Mouse (Mus musculus): ENCODE measurements around the gene Cdkn1c. TPM values are rescaled to one million over a fixed set of nuclear protein-coding genes. Genes with fewer than 3 reads are reported as not detected.

Cdkn1c gene
- polyA plus RNA-seq, 2 experiments, result 71.0 to 161 TPM

DNA sequence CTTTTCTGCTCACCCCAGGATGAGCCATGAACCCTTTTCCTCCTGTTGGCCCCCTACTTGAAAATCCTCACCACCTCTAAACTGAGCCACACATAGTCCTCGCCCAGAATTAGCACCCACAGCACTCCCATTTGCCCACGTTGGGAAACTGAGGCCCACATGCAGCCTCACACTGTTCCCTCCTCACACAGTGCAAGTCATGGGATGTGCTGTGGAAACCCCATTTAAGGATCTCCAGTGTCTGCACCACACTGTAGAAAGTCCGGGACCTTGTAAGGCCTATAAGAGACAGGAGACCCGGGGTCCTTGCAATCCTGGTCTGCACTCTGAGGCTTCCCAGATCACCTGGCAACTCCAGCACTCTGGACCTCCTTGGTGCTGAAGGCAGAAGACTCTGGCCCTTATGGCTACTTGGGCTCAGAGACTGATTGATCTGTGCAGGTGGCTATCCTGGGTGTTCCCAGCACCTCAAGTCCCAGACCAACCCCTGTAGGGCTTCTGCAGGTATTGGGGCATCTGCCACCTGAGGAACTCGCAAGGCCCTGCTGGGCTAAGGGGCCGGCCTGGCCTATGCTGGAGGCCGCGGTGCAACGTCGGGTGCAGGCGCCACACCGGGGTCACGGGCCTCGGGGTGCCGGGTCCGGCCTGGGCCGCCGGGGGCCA, 23.5 kb downstream of the Cdkn1c start:
- Histone ChIP-seq H3K4me3 (ENCODE audit: insufficient read depth in 1 of 2, low read depth in 2 of 2, low read length in 2 of 2) (peak overlapping the region in 1 of 2 experiments; percentile 22; a peak in 2 of 4 replicates), H3K27me3 (ENCODE audit: control insufficient read depth, insufficient read depth, low read length) (peaks cover 16% of the 10 kb centered on the region), H3K9me3 (ENCODE audit: control insufficient read depth, low read length) (no peaks in the 10 kb centered on the region), H3K27ac (no peak overlapping the region), H3K4me2 (ENCODE audit: low read depth) (peak overlapping the region; percentile 30), H3K36me3 (replicated peaks; ENCODE audit: control insufficient read depth, insufficient read depth, low read depth) (no peaks in the 10 kb centered on the region), H3K9ac (replicated peaks) (no peak overlapping the region), H3K4me1 (replicated peaks; ENCODE audit: control insufficient read depth in 2 of 2, insufficient read depth in 2 of 2, low read length in 1 of 2) (no peaks in the 10 kb centered on the region)
- no peak for DNase-seq (ENCODE audit: low read depth in 3 of 3, low spot score in 3 of 3)
- no peak for ATAC-seq (ENCODE audit: insufficient read depth)
- 16% methylated on average over 16 of the region's 18 CpGs for WGBS (ENCODE audit: insufficient replicate concordance)
- TF ChIP-seq EP300 (IDR thresholded peaks at IDR 0.05; ENCODE audit: low read depth) (no peak), CTCF (IDR thresholded peaks at IDR 0.05; ENCODE audit: low read depth) (no peak)

DNA sequence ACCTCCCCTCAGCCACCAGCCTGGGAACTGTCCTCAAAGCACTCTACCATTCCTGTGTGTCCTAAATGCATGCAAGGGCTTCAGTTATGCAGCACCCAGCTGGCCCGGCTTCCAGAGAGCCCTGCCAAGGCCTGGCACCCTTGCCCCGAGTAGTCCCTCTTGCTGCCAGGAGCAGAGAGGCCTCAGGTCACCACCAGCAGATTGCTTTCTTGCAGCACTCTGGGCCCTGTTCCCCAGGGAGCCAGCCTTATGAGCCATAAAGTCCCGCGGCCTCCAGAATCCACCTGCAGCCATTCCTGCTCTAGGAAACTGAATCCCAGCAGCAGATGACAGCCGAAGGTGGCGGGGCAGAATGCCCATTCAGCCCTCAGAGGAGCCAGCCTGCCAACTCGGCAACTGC, 27.5 kb downstream of the Cdkn1c start:
- Histone ChIP-seq H3K27ac (no peak overlapping the region), H3K4me3 (ENCODE audit: insufficient read depth in 1 of 2, low read depth in 2 of 2, low read length in 2 of 2) (no peak overlapping the region), H3K27me3 (ENCODE audit: control insufficient read depth, insufficient read depth, low read length) (peaks cover 9% of the 10 kb centered on the region), H3K36me3 (replicated peaks; ENCODE audit: control insufficient read depth, insufficient read depth, low read depth) (no peaks in the 10 kb centered on the region), H3K4me1 (replicated peaks; ENCODE audit: control insufficient read depth in 2 of 2, insufficient read depth in 2 of 2, low read length in 1 of 2) (no peaks in the 10 kb centered on the region), H3K9ac (replicated peaks) (no peak overlapping the region), H3K4me2 (ENCODE audit: low read depth) (no peak overlapping the region), H3K9me3 (ENCODE audit: control insufficient read depth, low read length) (no peaks in the 10 kb centered on the region)
- 55% methylated on average over 7 of the region's 7 CpGs for WGBS (ENCODE audit: insufficient replicate concordance)
- ATAC-seq (ENCODE audit: insufficient read depth), result no peak
- DNase-seq (ENCODE audit: low read depth in 3 of 3, low spot score in 3 of 3), result no peak
- TF ChIP-seq EP300 (IDR thresholded peaks at IDR 0.05; ENCODE audit: low read depth) (no peak), CTCF (IDR thresholded peaks at IDR 0.05; ENCODE audit: low read depth) (no peak)

- TF ChIP-seq EP300 (IDR thresholded peaks at IDR 0.05; ENCODE audit: low read depth), result no peak
- TF ChIP-seq CTCF (IDR thresholded peaks at IDR 0.05; ENCODE audit: low read depth), result no peak
- ATAC-seq (ENCODE audit: insufficient read depth), result no peak
- H3K4me3 ChIP-seq (ENCODE audit: insufficient read depth in 1 of 2, low read depth in 2 of 2, low read length in 2 of 2), result no peak overlapping the region
- no peak for DNase-seq (ENCODE audit: low read depth in 3 of 3, low spot score in 3 of 3)
- no peak overlapping the region for H3K27ac ChIP-seq
- peaks cover 2% of the 10 kb centered on the region for H3K27me3 ChIP-seq (ENCODE audit: control insufficient read depth, insufficient read depth, low read length)
- no peaks in the 10 kb centered on the region for H3K36me3 ChIP-seq (replicated peaks; ENCODE audit: control insufficient read depth, insufficient read depth, low read depth)
- H3K4me1 ChIP-seq (replicated peaks; ENCODE audit: control insufficient read depth in 2 of 2, insufficient read depth in 2 of 2, low read length in 1 of 2), result no peaks in the 10 kb centered on the region
- no peak overlapping the region for H3K9ac ChIP-seq (replicated peaks)
- no peak overlapping the region for H3K4me2 ChIP-seq (ENCODE audit: low read depth)
- WGBS (ENCODE audit: insufficient replicate concordance), result 65% methylated on average over 1 of the region's 1 CpGs
- H3K9me3 ChIP-seq (ENCODE audit: control insufficient read depth, low read length), result no peaks in the 10 kb centered on the region
Observed at GRCm38 (mm10) chr7:143432631-143433030, 28.2 kb downstream of the Cdkn1c start.

GRCm38 (mm10) chr7:143428814-143429499, 31.9 kb downstream of the Cdkn1c start:
- Histone ChIP-seq H3K4me1 (replicated peaks; ENCODE audit: control insufficient read depth in 2 of 2, insufficient read depth in 2 of 2, low read length in 1 of 2) (no peaks in the 10 kb centered on the region), H3K27ac (no peak overlapping the region), H3K4me3 (ENCODE audit: insufficient read depth in 1 of 2, low read depth in 2 of 2, low read length in 2 of 2) (no peak overlapping the region), H3K27me3 (ENCODE audit: control insufficient read depth, insufficient read depth, low read length) (no peaks in the 10 kb centered on the region), H3K9ac (replicated peaks) (no peak overlapping the region), H3K4me2 (ENCODE audit: low read depth) (no peak overlapping the region), H3K36me3 (replicated peaks; ENCODE audit: control insufficient read depth, insufficient read depth, low read depth) (no peaks in the 10 kb centered on the region), H3K9me3 (ENCODE audit: control insufficient read depth, low read length) (no peaks in the 10 kb centered on the region)
- DNase-seq (ENCODE audit: low read depth in 3 of 3, low spot score in 3 of 3) (no peak), ATAC-seq (ENCODE audit: insufficient read depth) (no peak)
- TF ChIP-seq EP300 (IDR thresholded peaks at IDR 0.05; ENCODE audit: low read depth) (no peak), CTCF (IDR thresholded peaks at IDR 0.05; ENCODE audit: low read depth) (no peak)
- 40% methylated on average over 2 of the region's 2 CpGs for WGBS (ENCODE audit: insufficient replicate concordance)

DNA sequence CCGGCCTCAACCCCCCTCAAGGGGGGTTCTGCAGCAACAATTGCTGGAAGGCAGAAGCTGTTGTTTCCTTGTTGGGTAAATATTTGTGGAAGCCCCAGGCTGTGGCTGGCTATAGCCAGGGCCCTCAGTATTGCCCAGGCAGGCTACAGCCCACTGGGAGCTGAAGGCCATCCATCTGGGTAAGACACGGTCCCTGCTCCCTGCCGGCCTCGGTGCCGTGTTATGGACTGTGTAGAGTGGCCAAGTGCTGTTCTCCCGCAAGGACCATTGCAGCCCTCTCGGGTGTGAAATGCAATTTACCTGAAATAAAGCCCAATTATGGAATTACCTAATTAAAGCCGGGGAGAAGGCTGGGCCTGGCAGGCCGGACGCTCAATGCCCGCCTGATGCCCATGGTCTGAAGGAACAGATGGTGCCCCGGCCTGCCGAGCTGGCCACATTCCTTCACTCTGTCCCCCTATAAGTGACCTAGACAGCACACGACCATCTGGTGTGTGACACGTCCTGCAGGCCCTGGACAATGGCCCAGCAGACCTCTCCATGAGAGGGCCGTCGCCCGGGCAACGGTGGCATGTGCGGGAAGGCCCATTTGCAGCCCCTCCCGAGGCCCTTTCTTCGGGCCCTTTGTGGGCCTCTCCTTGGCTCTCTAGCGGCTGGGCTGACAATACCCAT, 32.6 kb downstream of the Cdkn1c start:
- no peak overlapping the region for H3K27ac ChIP-seq
- no peak overlapping the region for H3K9ac ChIP-seq (replicated peaks)
- no peak overlapping the region for H3K4me3 ChIP-seq (ENCODE audit: insufficient read depth in 1 of 2, low read depth in 2 of 2, low read length in 2 of 2)
- no peak for ATAC-seq (ENCODE audit: insufficient read depth)
- H3K4me1 ChIP-seq (replicated peaks; ENCODE audit: control insufficient read depth in 2 of 2, insufficient read depth in 2 of 2, low read length in 1 of 2), result no peaks in the 10 kb centered on the region
- no peaks in the 10 kb centered on the region for H3K9me3 ChIP-seq (ENCODE audit: control insufficient read depth, low read length)
- no peaks in the 10 kb centered on the region for H3K36me3 ChIP-seq (replicated peaks; ENCODE audit: control insufficient read depth, insufficient read depth, low read depth)
- no peak overlapping the region for H3K4me2 ChIP-seq (ENCODE audit: low read depth)
- no peaks in the 10 kb centered on the region for H3K27me3 ChIP-seq (ENCODE audit: control insufficient read depth, insufficient read depth, low read length)
- DNase-seq (ENCODE audit: low read depth in 3 of 3, low spot score in 3 of 3), result no peak
- 70% methylated on average over 23 of the region's 23 CpGs for WGBS (ENCODE audit: insufficient replicate concordance)
- TF ChIP-seq EP300 (IDR thresholded peaks at IDR 0.05; ENCODE audit: low read depth) (no peak), CTCF (IDR thresholded peaks at IDR 0.05; ENCODE audit: low read depth) (no peak)

Measured in liver, embryonic 14.5 days (tissue).